Mouse (Mus musculus): ENCODE data around the gene E330021D16Rik.

DNA sequence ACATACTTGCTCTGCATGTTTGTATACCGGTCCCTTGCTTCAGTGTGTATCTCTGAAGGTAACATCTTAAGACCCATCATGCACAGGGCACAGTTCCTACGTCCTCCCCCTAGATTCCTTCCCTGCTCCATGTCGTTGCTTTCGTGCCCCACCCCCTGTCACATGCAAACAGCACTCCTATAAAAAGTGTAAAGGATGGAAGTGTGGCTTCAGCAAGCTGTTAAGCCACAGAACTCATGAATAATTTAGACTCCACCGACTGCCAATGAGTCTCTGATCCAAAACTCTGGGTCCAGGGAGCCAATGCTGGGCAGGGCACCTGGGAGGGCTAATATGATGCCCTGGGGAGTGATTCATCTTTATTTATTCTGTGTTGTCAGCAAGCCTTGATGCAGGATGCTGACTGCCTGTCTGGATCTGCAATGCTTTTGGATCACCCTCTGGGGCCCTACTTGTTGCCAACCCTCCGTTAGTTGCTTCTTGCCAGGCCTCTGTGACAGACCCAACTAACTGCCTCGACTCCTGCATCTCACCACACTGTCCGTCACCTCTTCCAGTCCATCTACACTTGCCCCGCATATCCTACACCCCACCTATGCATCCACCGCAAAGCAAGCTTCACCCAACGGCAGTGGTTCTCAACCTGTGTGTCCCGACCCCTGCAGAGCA is 50.8 kb downstream of the E330021D16Rik start:
- no peak for TF ChIP-seq CTCF (IDR thresholded peaks at IDR 0.05; ENCODE audit: extremely low read depth, insufficient read length, insufficient replicate concordance, low read depth, low read length)
- TF ChIP-seq POLR2A (IDR thresholded peaks at IDR 0.05; ENCODE audit: low read depth, low read length): no peak
